Comparison of ENCODE assay signal across 19 mouse cellular contexts in genomic region chr6:5470480-5471318, GRCm38 (mm10). TPM values are rescaled to one million over a fixed set of nuclear protein-coding genes. Genes with fewer than 3 reads are reported as not detected.
A peak's percentile ranks its signal among the peaks of the same experiment; 100 is the strongest.
DNase-seq lines count a peak whose midpoint lies in the region; ATAC-seq lines count a peak whose summit lies in the region.
"Had no signal": no experiment of that assay in that cellular context is flagged by ENCODE, and none has a peak within 500 bp of the region (broad histone marks: within the 10 kb centered on the region; RNA-seq: fewer than 3 reads in every experiment).

No protein-coding gene starts in this region.

- H3K4me3 ChIP-seq in forebrain, embryonic 11.5 days (ENCODE audit: low read depth, low read length), result no peak overlapping the region
- no peak overlapping the region for H3K4me3 ChIP-seq in forebrain, embryonic 10.5 days
- no peak overlapping the region for H3K4me3 ChIP-seq in liver, embryonic 16.5 days (ENCODE audit: low read depth, low read length)
- no peak overlapping the region for H3K4me3 ChIP-seq in forebrain, embryonic 12.5 days (replicated peaks)
- H3K4me3 ChIP-seq in midbrain, embryonic 15.5 days, result no peak overlapping the region
- H3K4me3 ChIP-seq: limb, embryonic 13.5 days; myocyte; neural tube, embryonic 15.5 days had no signal

- H3K27me3 ChIP-seq in forebrain, embryonic 11.5 days (ENCODE audit: control insufficient read depth, insufficient read depth, low read length), result no peaks in the 10 kb centered on the region
- H3K27me3 ChIP-seq in forebrain, embryonic 10.5 days (ENCODE audit: poor library complexity, severe bottlenecking), result no peaks in the 10 kb centered on the region
- no peaks in the 10 kb centered on the region for H3K27me3 ChIP-seq in liver, embryonic 16.5 days (ENCODE audit: control insufficient read depth, insufficient read depth, low read depth, low read length)
- no peaks in the 10 kb centered on the region for H3K27me3 ChIP-seq in forebrain, embryonic 12.5 days
- H3K27me3 ChIP-seq in midbrain, embryonic 15.5 days (replicated peaks), result no peaks in the 10 kb centered on the region
- H3K27me3 ChIP-seq: limb, embryonic 13.5 days; neural tube, embryonic 15.5 days had no signal

- peak; percentile 63; the same call in 1 of the 2 replicates for ATAC-seq in forebrain, embryonic 11.5 days (replicated peaks; ENCODE audit: low FRiP score)
- peak; percentile 56 for ATAC-seq in liver, embryonic 16.5 days (ENCODE audit: low read depth)
- peak; percentile 53; the same call in 1 of the 2 replicates for ATAC-seq in forebrain, embryonic 12.5 days (ENCODE audit: low FRiP score)
- peak; percentile 69 for ATAC-seq in midbrain, embryonic 15.5 days (replicated peaks)
- no peak for ATAC-seq in activated CD4-positive, CD25-positive, alpha-beta regulatory T cell, adult 4 months
- ATAC-seq in megakaryocyte progenitor cell, adult 5-6 weeks (replicated peaks; ENCODE audit: poor library complexity), result no peak

- WGBS in forebrain, embryonic 11.5 days, result 64% methylated on average over 10 of the region's 10 CpGs
- WGBS in forebrain, embryonic 10.5 days, result 73% methylated on average over 10 of the region's 10 CpGs
- 64% methylated on average over 10 of the region's 10 CpGs for WGBS in liver, embryonic 16.5 days (ENCODE audit: insufficient replicate concordance)
- WGBS in forebrain, embryonic 12.5 days, result 50% methylated on average over 10 of the region's 10 CpGs
- WGBS in midbrain, embryonic 15.5 days, result 56% methylated on average over 10 of the region's 10 CpGs

- DNase-seq in forebrain, embryonic 11.5 days (ENCODE audit: low spot score), result no peak
- no peak for DNase-seq in forebrain, embryonic 10.5 days (ENCODE audit: extremely low spot score, low spot score)
- DNase-seq in liver, result no peak
- DNase-seq: cerebellum, adult 11 months; cerebellum, postnatal 25 days; gastrocnemius, postnatal 10 days; kidney, adult 2 months; kidney, postnatal 25 days; right cerebral cortex, postnatal 4 days; thymus, postnatal 4 days had no signal

- H3K4me1 ChIP-seq in forebrain, embryonic 11.5 days (replicated peaks; ENCODE audit: control insufficient read depth, insufficient read depth, low read length), result no peaks in the 10 kb centered on the region
- H3K4me1 ChIP-seq in forebrain, embryonic 10.5 days, result no peaks in the 10 kb centered on the region; the same call in 1 of the 2 replicates
- no peaks in the 10 kb centered on the region for H3K4me1 ChIP-seq in liver, embryonic 16.5 days (ENCODE audit: control insufficient read depth, low read depth, low read length)
- H3K4me1 ChIP-seq in forebrain, embryonic 12.5 days, result peaks cover 3% of the 10 kb centered on the region; the same call in 1 of the 2 replicates
- H3K4me1 ChIP-seq in midbrain, embryonic 15.5 days, result no peaks in the 10 kb centered on the region
- H3K4me1 ChIP-seq: limb, embryonic 13.5 days; neural tube, embryonic 15.5 days had no signal

- H3K36me3 ChIP-seq in forebrain, embryonic 11.5 days (ENCODE audit: control insufficient read depth, insufficient read depth, low read length), result no peaks in the 10 kb centered on the region
- H3K36me3 ChIP-seq in forebrain, embryonic 10.5 days (replicated peaks), result no peaks in the 10 kb centered on the region
- H3K36me3 ChIP-seq in liver, embryonic 16.5 days (ENCODE audit: control insufficient read depth, insufficient read depth), result no peaks in the 10 kb centered on the region
- no peaks in the 10 kb centered on the region for H3K36me3 ChIP-seq in forebrain, embryonic 12.5 days (replicated peaks)
- no peaks in the 10 kb centered on the region for H3K36me3 ChIP-seq in midbrain, embryonic 15.5 days (replicated peaks)
- H3K36me3 ChIP-seq: limb, embryonic 13.5 days; neural tube, embryonic 15.5 days had no signal

- H3K4me2 ChIP-seq in forebrain, embryonic 11.5 days (ENCODE audit: low read depth, low read length, severe bottlenecking), result no peak overlapping the region
- H3K4me2 ChIP-seq in liver, embryonic 16.5 days (ENCODE audit: low read depth, low read length), result no peak overlapping the region
- no peak overlapping the region for H3K4me2 ChIP-seq in forebrain, embryonic 12.5 days
- H3K4me2 ChIP-seq in midbrain, embryonic 15.5 days, result no peak overlapping the region
- H3K4me2 ChIP-seq: limb, embryonic 13.5 days; neural tube, embryonic 15.5 days had no signal

- H3K9me3 ChIP-seq in forebrain, embryonic 11.5 days (ENCODE audit: control insufficient read depth, low read length), result no peaks in the 10 kb centered on the region
- no peaks in the 10 kb centered on the region for H3K9me3 ChIP-seq in forebrain, embryonic 10.5 days
- no peaks in the 10 kb centered on the region for H3K9me3 ChIP-seq in liver, embryonic 16.5 days (replicated peaks; ENCODE audit: control insufficient read depth, low read length)
- no peaks in the 10 kb centered on the region for H3K9me3 ChIP-seq in forebrain, embryonic 12.5 days
- H3K9me3 ChIP-seq in midbrain, embryonic 15.5 days, result no peaks in the 10 kb centered on the region
- H3K9me3 ChIP-seq: limb, embryonic 13.5 days; neural tube, embryonic 15.5 days had no signal

- H3K9ac ChIP-seq in forebrain, embryonic 11.5 days (ENCODE audit: low read length), result no peak overlapping the region
- H3K9ac ChIP-seq in liver, embryonic 16.5 days (ENCODE audit: low read depth, low read length), result no peak overlapping the region
- H3K9ac ChIP-seq in forebrain, embryonic 12.5 days, result no peak overlapping the region
- H3K9ac ChIP-seq in midbrain, embryonic 15.5 days, result no peak overlapping the region
- H3K9ac ChIP-seq: limb, embryonic 13.5 days; neural tube, embryonic 15.5 days had no signal

- H3K27ac ChIP-seq in forebrain, embryonic 11.5 days (ENCODE audit: low read depth, low read length), result no peak overlapping the region
- H3K27ac ChIP-seq in forebrain, embryonic 10.5 days, result no peak overlapping the region
- H3K27ac ChIP-seq in liver, embryonic 16.5 days (ENCODE audit: low read length), result no peak overlapping the region
- no peak overlapping the region for H3K27ac ChIP-seq in forebrain, embryonic 12.5 days
- no peak overlapping the region for H3K27ac ChIP-seq in midbrain, embryonic 15.5 days
- H3K27ac ChIP-seq: limb, embryonic 13.5 days; neural tube, embryonic 15.5 days had no signal

RNA-seq across cellular contexts. Expression of gene Pdk4, which starts 25.4 kb away (rescaled TPM):
- polyA plus RNA-seq in forebrain, embryonic 11.5 days (2014; fragmentation: Nextera tagmentation; extraction: Ambion mirVana), result 0.80 and 1.4 TPM in 2 replicates
- polyA plus RNA-seq in forebrain, embryonic 10.5 days (2016; fragmentation: Nextera tagmentation; extraction: Ambion mirVana), result 0.63 TPM in 2 replicates
- 3.6 and 4.1 TPM in 2 replicates for polyA plus RNA-seq in liver, embryonic 16.5 days (2015; fragmentation: Nextera tagmentation; extraction: Ambion mirVana)
- polyA plus RNA-seq in forebrain, embryonic 12.5 days (2016; fragmentation: Nextera tagmentation; extraction: Ambion mirVana), result 1.3 and 2.2 TPM in 2 replicates
- polyA plus RNA-seq in midbrain, embryonic 15.5 days (2015; fragmentation: Nextera tagmentation; extraction: Ambion mirVana), result 1.1 and 1.7 TPM in 2 replicates
- not detected for polyA plus RNA-seq in activated CD4-positive, CD25-positive, alpha-beta regulatory T cell, adult 4 months (2017; shearing (Covaris generic))
- not detected in 2 replicates for total RNA-seq in megakaryocyte progenitor cell, adult 5-6 weeks (2015)
- total RNA-seq in megakaryocyte progenitor cell, adult 5-6 weeks (2017), result not detected in 2 replicates
- total RNA-seq: megakaryocyte, adult 5-6 weeks had no signal

Comparison
In these comparisons a context has a peak if more than half of its experiments do, and no peak if none do; other contexts are left out.
1. ATAC-seq: peak in forebrain, embryonic 11.5 days (single experiment), liver, embryonic 16.5 days (single experiment), forebrain, embryonic 12.5 days (single experiment) and midbrain, embryonic 15.5 days (single experiment); none in activated CD4-positive, CD25-positive, alpha-beta regulatory T cell, adult 4 months (single experiment) and megakaryocyte progenitor cell, adult 5-6 weeks (single experiment).